Mouse (Mus musculus) left cerebral cortex, adult 11 months (tissue): ENCODE data around the gene Mcl1.

Experiments used
- DNase-seq: peaks from one replicate; pipeline ENCODE4 v3.0.0; 2022; ENCODE audit warnings: low spot score

Gene Mcl1

GRCm38 (mm10) chr3:95709044-95709443 lies 50.5 kb downstream of the Mcl1 start:
- DNase-seq: no peak

GRCm38 (mm10) chr3:95709967-95710366 lies 51.4 kb downstream of the Mcl1 start:
- no peak for DNase-seq
